Mouse (Mus musculus) myocyte (in vitro differentiated cells): ENCODE measurements around the gene 4930412O13Rik.

Source experiments
- E2F4 ChIP-seq: IDR thresholded peaks from one replicate; pipeline ENCODE4 v1.6.1; 2011; ENCODE audit warnings: mild to moderate bottlenecking, control low read depth, moderate library complexity; ENCODE audit not compliant: insufficient read depth
- MAX ChIP-seq: IDR thresholded peaks from one replicate; pipeline ENCODE4 v1.6.1; 2011; ENCODE audit warnings: low read depth, mild to moderate bottlenecking, control low read depth
- MYOD1 ChIP-seq, 3 experiments: IDR thresholded peaks; one replicate each; pipeline ENCODE4 v1.6.1; 2011; ENCODE audit warnings: control low read depth in 2 of 3, low read depth in 2 of 3, mild to moderate bottlenecking in 2 of 3, moderate library complexity in 1 of 3; ENCODE audit not compliant: insufficient read length in 2 of 3, control insufficient read depth in 1 of 3
- POLR2A ChIP-seq: IDR thresholded peaks from one replicate; pipeline ENCODE4 v1.6.1; 2011; ENCODE audit warnings: low read depth, mild to moderate bottlenecking, control low read depth, moderate library complexity; ENCODE audit not compliant: insufficient read length
- POLR2AphosphoS2 ChIP-seq: IDR thresholded peaks from one replicate; pipeline ENCODE4 v1.6.1; 2011; ENCODE audit warnings: low read depth, control low read depth; ENCODE audit not compliant: insufficient read length
- REST ChIP-seq: IDR thresholded peaks from one replicate; pipeline ENCODE4 v1.6.1; 2011; ENCODE audit warnings: mild to moderate bottlenecking, control low read depth, moderate library complexity; ENCODE audit not compliant: insufficient read depth, insufficient read length
- SRF ChIP-seq: IDR thresholded peaks from one replicate; pipeline ENCODE4 v1.6.1; 2011; ENCODE audit warnings: low read depth; ENCODE audit not compliant: control insufficient read depth, insufficient read length
- TCF12 ChIP-seq: IDR thresholded peaks from one replicate; pipeline ENCODE4 v1.6.1; 2011; ENCODE audit warnings: mild to moderate bottlenecking, control low read depth; ENCODE audit not compliant: poor library complexity, insufficient read depth, severe bottlenecking

DNA sequence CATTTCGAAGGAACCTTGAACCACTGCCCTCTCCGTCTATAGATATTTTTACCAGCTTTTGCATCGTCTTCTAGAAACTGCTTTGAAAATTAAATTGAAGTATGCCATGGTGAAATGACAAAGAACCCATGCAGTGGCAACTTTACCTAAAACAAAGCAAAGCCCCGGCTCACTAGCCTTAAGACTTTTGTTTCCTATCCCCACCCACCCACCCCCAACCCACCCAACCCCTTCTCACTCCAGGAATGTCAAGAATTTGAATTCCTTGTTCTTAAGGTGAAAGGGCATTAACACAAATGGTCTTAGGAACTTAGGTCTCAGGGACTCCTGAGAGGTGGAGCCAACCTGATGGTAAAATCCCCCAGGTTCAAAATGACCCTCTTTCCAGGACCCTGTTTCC, 25.2 kb upstream of the 4930412O13Rik start:
- TF ChIP-seq TCF12 (no peak), POLR2A (no peak), MAX (no peak), REST (no peak), POLR2AphosphoS2 (no peak), SRF (no peak), MYOD1 (IDR thresholded peaks at IDR 0.05; ENCODE audit: control insufficient read depth in 1 of 3, insufficient read length in 2 of 3, low read depth in 2 of 3) (no peak), E2F4 (no peak)
